Mouse (Mus musculus) intestine, postnatal 0 days (tissue): Measurements from ENCODE around the gene Rspo1. TPM values are rescaled to one million over a fixed set of nuclear protein-coding genes. Genes with fewer than 3 reads are reported as not detected.
"Not testable (repeated sequence)": the region's sequence is repeated elsewhere in the genome, so short reads cannot be mapped to it uniquely, and the experiment has no call there.

Experiments used
- ATAC-seq: fragments of 200-750 bp; cut with Nextera tagmentation; 2 replicates; pipeline ENCODE4 v1.8.0; 2017; ENCODE audit warnings: mild to moderate bottlenecking, moderate TSS enrichment, moderate library complexity
- H3K27ac ChIP-seq: fragments of 300-500 bp; sonication (generic); 2 replicates; pipeline ENCODE4 v1.5.1; 2014; ENCODE audit warnings: mild to moderate bottlenecking, low read depth, low read length, moderate library complexity
- H3K27me3 ChIP-seq: fragments of 300-500 bp; sonication (generic); replicated peaks from 2 replicates; pipeline ENCODE4 v1.6.1; 2014; ENCODE audit warnings: low read length, mixed read lengths; ENCODE audit not compliant: control insufficient read depth, insufficient read depth
- H3K36me3 ChIP-seq: fragments of 300-500 bp; sonication (generic); 2 replicates; pipeline ENCODE4 v1.6.1; 2014; ENCODE audit warnings: mild to moderate bottlenecking, moderate library complexity; ENCODE audit not compliant: control insufficient read depth, insufficient read depth
- H3K4me1 ChIP-seq: fragments of 300-500 bp; sonication (generic); replicated peaks from 2 replicates; pipeline ENCODE4 v1.6.1; 2014; ENCODE audit warnings: antibody characterized with exemption, low read length, mixed read lengths; ENCODE audit not compliant: control insufficient read depth, insufficient read depth
- H3K4me2 ChIP-seq: fragments of 300-500 bp; sonication (generic); replicated peaks from 2 replicates; pipeline ENCODE4 v1.6.1; 2014; ENCODE audit warnings: low read depth, mild to moderate bottlenecking, moderate library complexity
- H3K4me3 ChIP-seq: fragments of 300-500 bp; sonication (generic); 2 replicates; pipeline ENCODE4 v1.5.1; 2014; ENCODE audit warnings: low read depth, low read length
- H3K9ac ChIP-seq: fragments of 300-500 bp; sonication (generic); 2 replicates; pipeline ENCODE4 v1.6.1; 2014; ENCODE audit warnings: mild to moderate bottlenecking, low read depth, low read length
- H3K9me3 ChIP-seq: fragments of 300-500 bp; sonication (generic); 2 replicates; pipeline ENCODE4 v1.6.1; 2016; ENCODE audit warnings: mixed run types; ENCODE audit not compliant: control insufficient read depth
- CTCF ChIP-seq: sonication (generic); IDR thresholded peaks from 2 replicates; pipeline ENCODE4 v1.5.1; 2016; ENCODE audit warnings: low read depth, mild to moderate bottlenecking, control low read depth, antibody characterized with exemption, moderate library complexity
- WGBS: fragments of 180-500 bp; shearing (Covaris S2); extraction: QIAGEN DNeasy Blood & Tissue Kit; methylation state at CpG from one replicate; pipeline ENCODE4 v1.1.7; 2014; 5-methylcytosine and 5-hydroxymethylcytosine counted together
- polyA plus RNA-seq: library from polyadenylated mRNA; unstranded; fragments of >200 nt; fragmentation: Nextera tagmentation; extraction: Ambion mirVana; gene quantifications from 2 replicates; pipeline ENCODE4 v1.2.1, GENCODE M21; 2015

Gene Rspo1
- 5.5 and 5.7 TPM in 2 replicates for polyA plus RNA-seq

DNA sequence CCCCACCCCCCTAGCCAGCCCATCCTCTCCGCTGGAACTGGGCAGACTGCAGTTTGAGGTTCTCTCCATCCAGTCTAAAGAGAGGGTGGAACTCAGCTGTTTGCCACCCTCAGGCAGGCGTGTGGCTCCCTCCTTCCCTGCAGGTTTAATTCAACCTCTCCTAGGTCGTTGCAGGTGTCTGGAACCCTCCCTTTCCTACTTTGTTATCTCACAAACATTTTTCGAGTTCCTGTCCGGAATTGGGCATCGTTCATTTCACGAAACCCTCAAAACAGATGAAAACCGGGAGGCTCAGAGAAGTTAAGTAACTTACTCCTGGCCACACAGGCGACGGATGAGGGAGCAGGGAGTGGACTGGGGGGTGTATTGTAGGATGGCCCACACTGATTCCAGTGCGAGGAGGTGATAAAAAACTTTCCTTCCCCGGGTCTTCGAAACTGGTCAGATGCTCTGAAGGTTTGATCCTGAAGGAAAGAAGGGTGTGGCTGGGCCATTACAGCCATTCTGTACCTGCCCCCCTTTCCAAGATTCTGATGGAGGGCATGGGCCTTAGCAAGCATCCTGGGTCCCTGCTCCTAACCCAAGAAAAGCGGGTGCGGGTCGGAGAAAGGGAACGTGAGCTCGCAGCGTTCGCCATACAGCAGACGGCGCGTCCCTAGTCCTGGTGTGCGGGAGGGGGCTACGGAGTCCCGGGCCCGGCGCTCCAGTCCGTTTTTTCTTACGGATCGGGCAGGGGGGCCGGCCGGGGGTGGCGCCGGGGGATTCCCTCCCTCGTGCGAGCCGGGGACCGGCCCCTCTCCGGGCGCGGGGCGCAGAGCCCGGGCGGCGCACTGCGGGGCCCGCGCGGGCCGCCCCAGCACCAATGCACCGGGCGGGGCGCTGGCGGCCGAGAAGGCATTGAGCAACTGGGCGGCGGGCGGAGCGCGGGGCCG lies at the start of gene Rspo1:
Rspo1 (plus strand) TSS at position 760 of the 932 bp plus-strand sequence.
- peaks cover 73% of the 10 kb centered on the region for H3K27me3 ChIP-seq
- 0 out of 2 replicates have a peak within 1 kb of the TSS, but pooled peaks have one; percentile 37 for H3K9ac ChIP-seq
- no peak for TF ChIP-seq CTCF
- H3K4me2 ChIP-seq = peak within 1 kb of the TSS; percentile 79
- peak within 1 kb of the TSS; percentile 41 for H3K4me3 ChIP-seq
- H3K27ac ChIP-seq = no peak within 1 kb of the TSS
- ATAC-seq = 0 out of 2 replicates have a peak, but pooled peaks have one; percentile 34
- H3K36me3 ChIP-seq = no peaks in the 10 kb centered on the region
- no peaks in the 10 kb centered on the region for H3K9me3 ChIP-seq
- H3K4me1 ChIP-seq = no peaks in the 10 kb centered on the region
- WGBS = 2% methylated on average over 39 of the region's 62 CpGs

DNA sequence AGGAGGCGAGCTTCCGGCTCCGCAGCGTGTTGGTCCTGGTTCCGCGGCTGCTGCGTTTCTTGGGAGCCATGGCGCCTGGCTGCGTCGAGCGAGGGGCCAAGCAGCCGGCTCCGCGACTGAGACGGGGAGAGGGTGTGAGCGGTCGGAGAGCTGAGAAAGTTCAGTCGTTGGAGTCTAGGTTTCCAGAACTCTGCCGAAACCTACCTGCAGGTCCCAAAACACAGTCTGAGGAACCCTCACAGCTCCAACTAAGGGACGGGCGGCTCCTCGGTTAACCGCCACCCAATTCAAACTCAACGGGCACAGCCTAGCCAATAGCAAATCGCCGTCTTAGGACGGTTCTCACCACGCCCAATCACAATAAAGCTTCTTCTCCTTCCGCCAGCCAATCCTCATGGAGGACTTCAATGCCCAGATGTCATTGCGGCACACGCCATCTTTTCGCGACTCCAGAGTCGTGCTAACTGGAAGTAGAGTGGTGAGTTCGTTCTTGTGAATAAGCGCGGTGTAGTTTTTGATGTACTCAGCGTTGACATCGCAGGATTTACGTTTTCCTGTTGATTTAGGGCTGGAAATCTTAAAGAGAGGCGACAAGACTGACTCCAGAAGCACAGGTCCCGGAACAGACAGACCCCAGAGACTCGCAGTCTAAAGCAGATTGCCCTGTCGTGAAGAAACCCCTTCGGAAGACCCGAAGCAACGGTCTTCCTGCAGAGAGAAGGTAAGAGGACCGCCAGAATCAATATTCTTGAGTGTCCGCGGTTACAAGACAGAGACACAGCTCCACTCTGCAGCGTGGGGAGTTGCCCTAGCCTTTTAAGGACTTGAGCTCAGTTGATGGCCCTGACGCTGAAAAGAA lies 49.4 kb upstream of the Rspo1 start, which contains the start of gene 9930104L06Rik:
9930104L06Rik (plus strand) TSS at position 436 of the 859 bp plus-strand sequence.
- H3K36me3 ChIP-seq = peaks cover 7% of the 10 kb centered on the region; the same call in 1 of the 2 replicates
- WGBS = under 1% methylated on average over 52 of the region's 52 CpGs
- no peaks in the 10 kb centered on the region for H3K9me3 ChIP-seq
- H3K4me1 ChIP-seq = no peaks in the 10 kb centered on the region; the same call in 1 of the 2 replicates
- TF ChIP-seq CTCF = no peak
- peak within 1 kb of the TSS; percentile 90 for H3K4me2 ChIP-seq
- no peaks in the 10 kb centered on the region for H3K27me3 ChIP-seq
- peak within 1 kb of the TSS; percentile 83 for H3K4me3 ChIP-seq
- peak within 1 kb of the TSS; percentile 60; the same call in 1 of the 2 replicates for H3K27ac ChIP-seq
- ATAC-seq = peak; percentile 99
- peak within 1 kb of the TSS; percentile 72 for H3K9ac ChIP-seq

DNA sequence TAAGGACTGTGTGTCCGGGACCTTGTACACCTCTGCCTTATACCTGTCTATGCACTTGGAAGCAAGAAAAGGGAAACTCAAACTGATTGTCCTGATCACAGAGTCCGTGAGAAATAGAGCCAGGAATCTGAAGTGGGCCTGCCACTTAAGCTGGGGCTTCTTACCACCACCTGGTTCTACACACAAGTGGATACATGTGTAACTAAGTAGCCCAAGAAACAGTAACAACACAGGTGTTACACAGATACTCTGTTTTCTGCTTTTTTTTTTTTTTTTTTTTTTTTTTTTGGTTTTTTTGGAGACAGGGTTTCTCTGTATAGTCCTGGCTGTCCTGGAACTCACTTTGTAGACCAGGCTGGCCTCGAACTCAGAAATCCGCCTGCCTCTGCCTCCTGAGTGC lies 47.0 kb upstream of the Rspo1 start, which contains the start of gene Cdca8:
Cdca8 (minus strand) TSS at position 101 of the 400 bp plus-strand sequence.
- not testable (repeated sequence) for H3K9me3 ChIP-seq, ATAC-seq, H3K27ac ChIP-seq, H3K9ac ChIP-seq, H3K27me3 ChIP-seq, H3K4me1 ChIP-seq, H3K4me2 ChIP-seq, H3K4me3 ChIP-seq
- 87% methylated on average over 3 of the region's 4 CpGs for WGBS
- H3K36me3 ChIP-seq = peaks cover 18% of the 10 kb centered on the region; the same call in 1 of the 2 replicates

GRCm38 (mm10) chr4:124943022-124943421 lies 43.2 kb upstream of the Rspo1 start:
- Histone ChIP-seq H3K4me2 (no peak overlapping the region), H3K36me3 (peaks cover 18% of the 10 kb centered on the region; the same call in 1 of the 2 replicates), H3K27ac (no peak overlapping the region), H3K4me1 (no peaks in the 10 kb centered on the region), H3K27me3 (no peaks in the 10 kb centered on the region), H3K9ac (no peak overlapping the region), H3K4me3 (no peak overlapping the region), H3K9me3 (no peaks in the 10 kb centered on the region)
- 5% methylated on average over 4 of the region's 4 CpGs for WGBS
- peak; percentile 96 for TF ChIP-seq CTCF
- peak; percentile 36; the same call in 1 of the 2 replicates for ATAC-seq

- Histone ChIP-seq H3K4me1 (no peaks in the 10 kb centered on the region), H3K4me2 (no peak overlapping the region), H3K27me3 (no peaks in the 10 kb centered on the region), H3K9me3 (no peaks in the 10 kb centered on the region), H3K27ac (no peak overlapping the region), H3K36me3 (peaks cover 18% of the 10 kb centered on the region; the same call in 1 of the 2 replicates), H3K4me3 (no peak overlapping the region), H3K9ac (no peak overlapping the region)
- no peak for TF ChIP-seq CTCF
- no peak for ATAC-seq
- WGBS = 89% methylated on average over 5 of the region's 5 CpGs
These were observed 42.4 kb upstream of the Rspo1 start for GRCm38 (mm10) chr4:124943781-124944180.
